11 mouse cellular contexts compared by ENCODE assay signal in genomic region chr17:71211962-71212646, GRCm38 (mm10). TPM values are rescaled to one million over a fixed set of nuclear protein-coding genes. Genes with fewer than 3 reads are reported as not detected.
DNase-seq lines count a peak whose midpoint lies in the region; ATAC-seq and TF ChIP-seq lines count a peak whose summit lies in the region.
"Had no signal": no experiment of that assay in that cellular context is flagged by ENCODE, and none has a peak within 500 bp of the region (broad histone marks: within the 10 kb centered on the region; RNA-seq: fewer than 3 reads in every experiment).

No protein-coding gene starts in this region.

- no peak overlapping the region for H3K9ac ChIP-seq in kidney, postnatal 0 days (ENCODE audit: low read depth, low read length)
- 0 out of 2 replicates have a peak overlapping the region, but pooled peaks have one; percentile 22 for H3K9ac ChIP-seq in liver, postnatal 0 days (replicated peaks)

- no peak overlapping the region for H3K4me2 ChIP-seq in kidney, postnatal 0 days (ENCODE audit: low read length)
- H3K4me2 ChIP-seq in liver, postnatal 0 days (ENCODE audit: low read depth, low read length): peak overlapping the region; percentile 63

- H3K27ac ChIP-seq in kidney, postnatal 0 days: no peak overlapping the region
- peak overlapping the region; percentile 36; the same call in 1 of the 2 replicates for H3K27ac ChIP-seq in limb, embryonic 10.5 days
- peak overlapping the region; percentile 79 for H3K27ac ChIP-seq in liver, postnatal 0 days (ENCODE audit: low read depth)
- H3K27ac ChIP-seq: layer of hippocampus, adult 2 months had no signal

- TF ChIP-seq EP300 in liver, postnatal 0 days (IDR thresholded peaks at IDR 0.05; ENCODE audit: low read depth): peak; percentile 99

- no peaks in the 10 kb centered on the region for H3K36me3 ChIP-seq in kidney, postnatal 0 days (ENCODE audit: insufficient read depth, low read length)
- peaks cover 14% of the 10 kb centered on the region for H3K36me3 ChIP-seq in limb, embryonic 10.5 days
- peaks cover 21% of the 10 kb centered on the region for H3K36me3 ChIP-seq in liver, postnatal 0 days (replicated peaks; ENCODE audit: insufficient read depth, low read length)

- TF ChIP-seq CTCF in kidney, postnatal 0 days (IDR thresholded peaks at IDR 0.05; ENCODE audit: low read depth): no peak
- no peak for TF ChIP-seq CTCF in liver, postnatal 0 days (IDR thresholded peaks at IDR 0.05; ENCODE audit: low read depth)

- WGBS in kidney, postnatal 0 days: 64% methylated on average over 6 of the region's 6 CpGs
- WGBS in limb, embryonic 10.5 days: 90% methylated on average over 6 of the region's 6 CpGs
- WGBS in liver, postnatal 0 days (ENCODE audit: insufficient replicate concordance): 59% methylated on average over 6 of the region's 6 CpGs

- no peaks in the 10 kb centered on the region for H3K4me1 ChIP-seq in kidney, postnatal 0 days (replicated peaks; ENCODE audit: insufficient read depth, low read length)
- H3K4me1 ChIP-seq in limb, embryonic 10.5 days: peaks cover 17% of the 10 kb centered on the region
- H3K4me1 ChIP-seq in liver, postnatal 0 days (ENCODE audit: insufficient read depth): peaks cover 54% of the 10 kb centered on the region

- H3K27me3 ChIP-seq in kidney, postnatal 0 days (ENCODE audit: insufficient read depth, low read length): no peaks in the 10 kb centered on the region
- no peaks in the 10 kb centered on the region for H3K27me3 ChIP-seq in limb, embryonic 10.5 days (ENCODE audit: low read depth, poor library complexity, severe bottlenecking)
- H3K27me3 ChIP-seq in liver, postnatal 0 days (ENCODE audit: insufficient read depth, low read length): no peaks in the 10 kb centered on the region

- no peaks in the 10 kb centered on the region for H3K9me3 ChIP-seq in kidney, postnatal 0 days (replicated peaks; ENCODE audit: low read length)
- no peaks in the 10 kb centered on the region for H3K9me3 ChIP-seq in limb, embryonic 10.5 days (replicated peaks)
- no peaks in the 10 kb centered on the region for H3K9me3 ChIP-seq in liver, postnatal 0 days (ENCODE audit: low read length)

- DNase-seq in kidney, postnatal 0 days (ENCODE audit: low spot score): peak; percentile 57
- DNase-seq in kidney, adult 18-20 months: no peak
- peak; percentile 89 for DNase-seq in c-Kit-positive CD71-positive TER-119-negative erythroid progenitor cells, embryonic 14.5 days (ENCODE audit: low read depth)
- no peak for DNase-seq in limb, embryonic 10.5 days (ENCODE audit: low spot score)
- DNase-seq in liver, postnatal 0 days: no peak
- DNase-seq in frontal cortex, postnatal 10 days (ENCODE audit: low spot score in 2 of 2): no peak
- DNase-seq in embryo, embryonic 10 days (ENCODE audit: low spot score): no peak
- no peak for DNase-seq in urinary bladder, postnatal 25 days (ENCODE audit: low spot score)
- DNase-seq: gastrocnemius, postnatal 25 days had no signal

- ATAC-seq in kidney, postnatal 0 days (replicated peaks; ENCODE audit: low FRiP score, low read depth): no peak
- ATAC-seq in liver, postnatal 0 days: peak; percentile 80
- ATAC-seq: inflammation-experienced regulatory T-cells, adult 6 months had no signal

- H3K4me3 ChIP-seq in kidney, postnatal 0 days (replicated peaks; ENCODE audit: low read depth, low read length): no peak overlapping the region
- no peak overlapping the region for H3K4me3 ChIP-seq in limb, embryonic 10.5 days
- 0 out of 2 replicates have a peak overlapping the region, but pooled peaks have one; percentile 11 for H3K4me3 ChIP-seq in liver, postnatal 0 days (ENCODE audit: low read depth, low read length)
- H3K4me3 ChIP-seq: layer of hippocampus, adult 2 months had no signal

RNA-seq across cellular contexts. Expression of gene Lpin2, which starts 29.7 kb away (rescaled TPM):
- polyA plus RNA-seq in kidney, postnatal 0 days (2015; fragmentation: Nextera tagmentation; extraction: Ambion mirVana): 45.6 and 47.1 TPM in 2 replicates
- polyA plus RNA-seq in limb, embryonic 10.5 days (2016; fragmentation: Nextera tagmentation; extraction: Ambion mirVana): 40.0 and 51.8 TPM in 2 replicates
- polyA plus RNA-seq in liver, postnatal 0 days (2015; fragmentation: Nextera tagmentation; extraction: Ambion mirVana): 34.0 and 44.5 TPM in 2 replicates

Comparison
In these comparisons a context has a peak if more than half of its experiments do, and no peak if none do; other contexts are left out.
1. DNase-seq: peak in kidney, postnatal 0 days (single experiment) and c-Kit-positive CD71-positive TER-119-negative erythroid progenitor cells, embryonic 14.5 days (single experiment); none in kidney, adult 18-20 months (single experiment), limb, embryonic 10.5 days (single experiment), liver, postnatal 0 days (single experiment), frontal cortex, postnatal 10 days (0 of 2), embryo, embryonic 10 days (single experiment) and urinary bladder, postnatal 25 days (single experiment).